Mouse (Mus musculus) intestine, embryonic 16.5 days (tissue): ENCODE measurements around the gene Gzf1. TPM values are rescaled to one million over a fixed set of nuclear protein-coding genes. Genes with fewer than 3 reads are reported as not detected.

Source experiments
- ATAC-seq: fragments of 200-750 bp; cut with Nextera tagmentation; 2 replicates; pipeline ENCODE4 v1.8.0; 2017; ENCODE audit warnings: moderate TSS enrichment, moderate library complexity
- H3K27ac ChIP-seq: fragments of 300-500 bp; sonication (generic); 2 replicates; pipeline ENCODE4 v1.5.1; 2014; ENCODE audit warnings: mild to moderate bottlenecking, low read length
- H3K27me3 ChIP-seq: fragments of 300-500 bp; sonication (generic); replicated peaks from 2 replicates; pipeline ENCODE4 v1.6.1; 2014; ENCODE audit warnings: low read length, control low read depth, mixed read lengths; ENCODE audit not compliant: control insufficient read depth, insufficient read depth
- H3K36me3 ChIP-seq: fragments of 300-500 bp; sonication (generic); 2 replicates; pipeline ENCODE4 v1.6.1; 2014; ENCODE audit warnings: low read length, control low read depth; ENCODE audit not compliant: control insufficient read depth, insufficient read depth
- H3K4me1 ChIP-seq: fragments of 300-500 bp; sonication (generic); 2 replicates; pipeline ENCODE4 v1.6.1; 2014; ENCODE audit warnings: low read length, control low read depth, mixed read lengths; ENCODE audit not compliant: control insufficient read depth, insufficient read depth
- H3K4me2 ChIP-seq: fragments of 300-500 bp; sonication (generic); 2 replicates; pipeline ENCODE4 v1.6.1; 2014; ENCODE audit warnings: low read depth, low read length, control low read depth
- H3K4me3 ChIP-seq: fragments of 300-500 bp; sonication (generic); 2 replicates; pipeline ENCODE4 v1.5.1; 2014; ENCODE audit warnings: mild to moderate bottlenecking, low read length
- H3K9ac ChIP-seq: fragments of 300-500 bp; sonication (generic); 2 replicates; pipeline ENCODE4 v1.6.1; 2014; ENCODE audit warnings: low read depth, low read length
- H3K9me3 ChIP-seq: fragments of 300-500 bp; sonication (generic); 2 replicates; pipeline ENCODE4 v1.6.1; 2016; ENCODE audit warnings: low read length, control low read depth; ENCODE audit not compliant: control insufficient read depth
- WGBS: fragments of 180-500 bp; shearing (Covaris S2); extraction: QIAGEN DNeasy Blood & Tissue Kit; methylation state at CpG from one replicate; pipeline ENCODE4 v1.1.7; 2014; 5-methylcytosine and 5-hydroxymethylcytosine counted together
- polyA plus RNA-seq: library from polyadenylated mRNA; unstranded; fragments of >200 nt; fragmentation: Nextera tagmentation; extraction: Ambion mirVana; gene quantifications from 2 replicates; pipeline ENCODE4 v1.2.1, GENCODE M21; 2015

Gzf1 gene
- polyA plus RNA-seq, 1 experiment from 2014 or later: 15.2 TPM

- peak overlapping the region; percentile 94 for H3K4me2 ChIP-seq
- H3K9me3 ChIP-seq: no peaks in the 10 kb centered on the region
- no peaks in the 10 kb centered on the region for H3K4me1 ChIP-seq
- peak overlapping the region; percentile 83 for H3K9ac ChIP-seq
- no peak overlapping the region for H3K27ac ChIP-seq
- no peaks in the 10 kb centered on the region for H3K27me3 ChIP-seq
- 1% methylated on average over 35 of the region's 35 CpGs for WGBS
- peak; percentile 85 for ATAC-seq
- no peaks in the 10 kb centered on the region for H3K36me3 ChIP-seq
- peak overlapping the region; percentile 78 for H3K4me3 ChIP-seq
These were observed 50.9 kb downstream of the Gzf1 start for GRCm38 (mm10) chr2:148731614-148732326.

GRCm38 (mm10) chr2:148732327-148733000 is 51.6 kb downstream of the Gzf1 start, which contains the start of gene Napb:
Napb (minus strand) TSS chr2:148732467.
- WGBS: 5% methylated on average over 18 of the region's 18 CpGs
- peak within 1 kb of the TSS; percentile 83 for H3K9ac ChIP-seq
- H3K4me1 ChIP-seq: no peaks in the 10 kb centered on the region
- H3K9me3 ChIP-seq: no peaks in the 10 kb centered on the region
- no peaks in the 10 kb centered on the region for H3K27me3 ChIP-seq
- peak within 1 kb of the TSS; percentile 94 for H3K4me2 ChIP-seq
- no peak within 1 kb of the TSS for H3K27ac ChIP-seq
- peak; percentile 100 for ATAC-seq
- H3K4me3 ChIP-seq: peak within 1 kb of the TSS; percentile 78
- no peaks in the 10 kb centered on the region for H3K36me3 ChIP-seq

Other genes starting within 250 kb of the Gzf1 start
- 8.3 and 9.0 TPM in 2 replicates for gene Cd93, start 237.5 kb upstream of the Gzf1 start, polyA plus RNA-seq
- gene Nxt1, start 8.4 kb upstream of the Gzf1 start, polyA plus RNA-seq: 56.7 and 65.2 TPM in 2 replicates
- 3.1 and 3.3 TPM in 2 replicates for gene Napb, start 51.4 kb downstream of the Gzf1 start, polyA plus RNA-seq
- gene Cstl1, start 69.3 kb downstream of the Gzf1 start, polyA plus RNA-seq: not detected in 2 replicates
- not detected in 2 replicates for gene Cst11, start 90.5 kb downstream of the Gzf1 start, polyA plus RNA-seq
- not detected in 2 replicates for gene 8030411F24Rik, start 101.0 kb downstream of the Gzf1 start, polyA plus RNA-seq
- 0.44 TPM in 1 of 2 replicates, not detected in the other for gene Cst12, start 108.3 kb downstream of the Gzf1 start, polyA plus RNA-seq
- 0.39 TPM in 1 of 2 replicates, not detected in the other for gene Cst8, start 117.8 kb downstream of the Gzf1 start, polyA plus RNA-seq
- gene Cst13, start 139.1 kb downstream of the Gzf1 start, polyA plus RNA-seq: not detected in 2 replicates
- not detected in 2 replicates for gene Cst9, start 154.1 kb downstream of the Gzf1 start, polyA plus RNA-seq
- gene 9230104L09Rik, start 184.0 kb downstream of the Gzf1 start, polyA plus RNA-seq: not detected in 2 replicates
- gene Cst3, start 194.7 kb downstream of the Gzf1 start, polyA plus RNA-seq: 337 and 360 TPM in 2 replicates